Mouse (Mus musculus): ENCODE results near the gene Acat2. TPM values are rescaled to one million over a fixed set of nuclear protein-coding genes. Genes with fewer than 3 reads are reported as not detected.
"Not testable (repeated sequence)": the region's sequence is repeated elsewhere in the genome, so short reads cannot be mapped to it uniquely, and the experiment has no call there.

Gene Acat2
- polyA plus RNA-seq, 1 experiment from 2014 or later = 361 TPM

DNA sequence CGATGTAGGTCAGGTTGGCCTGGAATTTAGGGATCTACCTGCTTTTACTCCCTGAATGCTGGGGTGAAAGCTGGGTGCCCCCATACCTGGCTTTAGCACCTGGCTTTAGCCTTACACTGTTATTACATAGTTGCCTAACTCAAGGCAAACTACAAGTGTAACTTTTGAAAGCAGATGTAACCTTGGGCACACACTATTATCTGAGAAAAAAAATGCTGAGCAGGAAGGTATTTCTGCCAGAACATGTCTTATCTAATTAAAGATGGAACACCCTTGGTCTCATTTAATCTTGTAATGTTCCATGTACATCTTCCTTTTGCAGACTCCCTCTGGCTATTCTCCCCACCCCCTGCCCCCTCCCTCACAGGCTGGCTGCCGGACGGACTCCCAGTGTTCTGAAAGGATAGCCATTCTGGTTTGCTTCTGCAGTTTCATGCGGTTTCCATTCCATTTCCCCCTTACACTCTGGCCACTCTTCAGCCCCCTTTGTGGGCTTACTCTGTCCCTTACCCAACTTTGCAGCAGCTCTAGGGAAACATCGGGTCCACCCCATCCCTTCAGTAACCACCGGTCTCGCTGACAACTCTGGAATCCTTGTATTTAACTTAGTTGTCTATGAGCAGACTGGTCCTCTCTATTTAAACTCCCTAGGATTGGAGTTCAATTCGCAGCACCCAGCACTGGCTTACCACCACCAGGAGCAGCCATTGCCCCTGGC, 18.8 kb downstream of the Acat2 start:
- WGBS = 81% methylated on average over 8 of the region's 8 CpGs
- no peak for ATAC-seq (ENCODE audit: insufficient read depth, low FRiP score, low TSS enrichment)
- H3K9ac ChIP-seq (ENCODE audit: low read length) = no peak overlapping the region

DNA sequence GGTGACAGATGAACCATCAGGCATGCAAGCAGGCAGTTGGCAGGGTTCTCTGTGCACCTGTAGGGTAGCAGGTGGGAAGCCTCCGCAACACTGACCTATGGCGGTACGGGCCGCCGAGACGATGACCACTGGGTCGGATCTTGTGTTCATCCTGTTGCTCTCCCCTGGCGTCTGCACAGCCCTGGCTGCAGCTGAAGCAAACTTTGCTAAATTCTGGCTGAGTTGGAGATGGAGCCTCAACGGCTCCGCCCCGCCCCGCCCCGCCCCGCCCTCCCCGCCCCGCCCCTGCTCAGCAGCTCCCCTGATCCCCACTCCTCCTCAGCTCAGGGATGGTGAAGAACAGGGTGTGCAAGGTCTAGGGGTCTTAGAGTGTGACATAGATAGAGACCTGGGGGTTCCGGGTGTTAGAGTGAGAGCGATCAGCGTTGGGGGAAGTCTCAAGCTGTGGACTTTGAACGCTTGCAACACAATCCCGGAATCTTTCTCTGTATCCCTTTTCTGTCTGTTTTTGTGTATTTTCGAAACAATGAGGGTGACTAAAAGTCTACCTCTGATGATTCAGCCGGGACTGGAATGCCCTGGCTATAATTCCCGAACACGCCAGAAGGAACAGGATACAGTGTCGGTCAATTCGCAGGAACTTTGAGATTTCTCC, 20.3 kb downstream of the Acat2 start, which contains the start of gene Acat3:
Gene Acat3 (minus strand): TSS at position 450 of the 655 bp plus-strand sequence.
- Histone ChIP-seq H3K27ac (ENCODE audit: low read depth, low read length) (no peak within 1 kb of the TSS), H3K4me3 (ENCODE audit: low read depth, low read length) (no peak within 1 kb of the TSS), H3K9me3 (ENCODE audit: control insufficient read depth, low read length) (no peaks in the 10 kb centered on the region), H3K4me2 (ENCODE audit: low read depth) (peak within 1 kb of the TSS; percentile 36), H3K36me3 (ENCODE audit: control insufficient read depth, insufficient read depth, low read length) (peaks cover 9% of the 10 kb centered on the region; the same call in 1 of the 2 replicates), H3K9ac (ENCODE audit: low read length) (no peak within 1 kb of the TSS), H3K4me1 (ENCODE audit: control insufficient read depth, insufficient read depth, low read length) (no peaks in the 10 kb centered on the region), H3K27me3 (ENCODE audit: control insufficient read depth, insufficient read depth, low read length) (no peaks in the 10 kb centered on the region)
- DNase-seq (ENCODE audit: low spot score) = no peak
- ATAC-seq (ENCODE audit: insufficient read depth, low FRiP score, low TSS enrichment) = peak; percentile 41; the same call in 1 of the 2 replicates
- WGBS = 19% methylated on average over 27 of the region's 27 CpGs

More for the DNA sequence above, 18.8 kb downstream of the Acat2 start:
- no peak overlapping the region for H3K4me2 ChIP-seq (ENCODE audit: low read depth)
- no peaks in the 10 kb centered on the region for H3K9me3 ChIP-seq (ENCODE audit: control insufficient read depth, low read length)
- DNase-seq (ENCODE audit: low spot score) = no peak
- H3K36me3 ChIP-seq (ENCODE audit: control insufficient read depth, insufficient read depth, low read length) = peaks cover 14% of the 10 kb centered on the region; the same call in 1 of the 2 replicates
- no peak overlapping the region for H3K27ac ChIP-seq (ENCODE audit: low read depth, low read length)
- H3K4me3 ChIP-seq (ENCODE audit: low read depth, low read length) = no peak overlapping the region
- H3K27me3 ChIP-seq (ENCODE audit: control insufficient read depth, insufficient read depth, low read length) = no peaks in the 10 kb centered on the region
- H3K4me1 ChIP-seq (ENCODE audit: control insufficient read depth, insufficient read depth, low read length) = no peaks in the 10 kb centered on the region

DNA sequence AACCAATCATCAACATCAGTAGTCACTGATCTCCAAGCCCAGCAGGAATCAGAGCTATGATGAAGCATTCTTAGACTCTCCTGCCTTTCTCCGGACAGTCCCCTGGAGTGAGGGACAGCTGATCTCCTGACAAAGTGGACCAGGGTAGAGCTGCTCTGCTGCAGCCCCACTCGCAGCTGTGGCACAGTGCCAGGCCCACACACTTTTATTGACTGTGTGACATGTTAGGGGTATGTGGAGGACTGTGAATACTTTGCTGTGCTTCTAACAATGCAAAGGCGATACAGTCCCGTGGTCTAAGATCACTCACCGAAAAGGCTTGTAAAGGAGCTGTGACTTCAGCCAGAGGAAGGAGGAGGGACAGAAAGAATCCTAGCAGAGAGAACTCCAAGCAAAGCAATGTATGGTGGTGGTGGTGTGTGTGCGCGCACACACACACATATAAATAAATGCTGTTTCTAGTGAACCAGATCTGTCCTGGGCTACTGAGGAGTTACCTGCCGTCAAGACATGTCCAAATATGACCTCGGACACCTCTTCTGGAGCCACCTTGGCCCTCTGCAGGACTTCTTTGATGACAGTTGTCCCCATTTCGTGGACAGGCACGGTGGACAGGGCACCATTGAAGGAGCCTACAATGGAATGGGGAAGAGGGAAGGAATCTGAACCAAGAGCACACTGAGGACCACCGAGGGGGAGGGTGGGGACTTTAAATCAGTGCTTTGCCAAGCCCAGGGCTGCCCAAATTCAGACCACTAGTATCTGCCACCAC, 21.0 kb downstream of the Acat2 start:
- 47% methylated on average over 2 of the region's 12 CpGs for WGBS
- H3K27me3 ChIP-seq (ENCODE audit: control insufficient read depth, insufficient read depth, low read length); H3K4me1 ChIP-seq (ENCODE audit: control insufficient read depth, insufficient read depth, low read length); H3K4me3 ChIP-seq (ENCODE audit: low read depth, low read length); H3K9ac ChIP-seq (ENCODE audit: low read length); DNase-seq (ENCODE audit: low spot score); H3K27ac ChIP-seq (ENCODE audit: low read depth, low read length); H3K9me3 ChIP-seq (ENCODE audit: control insufficient read depth, low read length); H3K36me3 ChIP-seq (ENCODE audit: control insufficient read depth, insufficient read depth, low read length): not testable (repeated sequence)
- 0 out of 2 replicates have a peak, but pooled peaks have one; percentile 23 for ATAC-seq (ENCODE audit: insufficient read depth, low FRiP score, low TSS enrichment)
- peak overlapping the region; percentile 36 for H3K4me2 ChIP-seq (ENCODE audit: low read depth)

DNA sequence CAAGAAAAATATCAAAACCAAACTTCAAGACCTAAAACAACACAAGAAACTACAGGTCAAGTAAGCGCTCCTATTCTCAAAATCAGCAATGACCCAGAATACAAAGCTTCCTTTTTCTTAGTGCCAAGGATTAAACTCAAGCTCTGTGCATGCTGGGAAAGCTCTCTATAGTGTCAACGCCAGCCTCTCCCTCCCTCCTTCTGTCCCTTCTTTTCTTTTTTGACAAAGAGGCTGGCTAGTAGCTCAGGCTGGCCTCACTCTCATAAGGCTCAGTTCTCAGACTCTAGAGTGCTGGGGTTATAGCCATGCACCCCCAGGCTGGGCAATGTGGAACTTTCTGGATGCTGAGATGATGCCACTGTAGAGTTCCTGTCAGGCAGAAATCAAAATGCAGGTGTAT, 22.5 kb downstream of the Acat2 start:
- no peak for ATAC-seq (ENCODE audit: insufficient read depth, low FRiP score, low TSS enrichment)

DNA sequence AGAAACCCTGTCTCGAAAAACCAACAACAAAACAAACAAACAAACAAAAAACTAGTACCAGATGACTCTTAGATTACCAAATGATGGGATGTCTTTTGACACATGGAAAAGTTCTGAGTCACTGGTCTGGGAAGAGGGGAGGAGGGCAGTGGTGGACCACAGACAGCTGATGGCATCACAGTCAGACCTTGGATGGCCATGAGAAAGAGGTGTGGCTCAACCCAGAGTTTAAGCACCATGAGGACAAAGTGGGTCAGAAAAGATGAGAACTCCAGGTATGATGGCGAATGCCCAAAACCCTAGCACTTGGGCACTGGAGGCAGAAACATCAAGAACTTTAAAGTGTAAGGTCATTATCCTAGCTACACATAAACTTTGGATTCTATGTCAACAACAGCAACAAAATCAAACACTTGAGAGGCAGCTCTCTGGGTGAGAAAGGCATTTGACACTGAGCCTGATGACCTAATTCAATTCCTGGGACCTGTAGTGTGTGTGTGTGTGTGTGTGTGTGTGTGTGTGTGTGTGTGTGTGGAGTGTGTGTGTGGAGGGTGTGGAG, 23.1 kb downstream of the Acat2 start:
- H3K9me3 ChIP-seq (ENCODE audit: control insufficient read depth, low read length) = no peaks in the 10 kb centered on the region
- no peak overlapping the region for H3K27ac ChIP-seq (ENCODE audit: low read depth, low read length)
- ATAC-seq (ENCODE audit: insufficient read depth, low FRiP score, low TSS enrichment) (no peak), DNase-seq (ENCODE audit: low spot score) (no peak)
- H3K9ac ChIP-seq (ENCODE audit: low read length) = no peak overlapping the region
- H3K36me3 ChIP-seq (ENCODE audit: control insufficient read depth, insufficient read depth, low read length) = no peaks in the 10 kb centered on the region
- H3K4me1 ChIP-seq (ENCODE audit: control insufficient read depth, insufficient read depth, low read length) = no peaks in the 10 kb centered on the region
- WGBS = 76% methylated on average over 2 of the region's 2 CpGs
- H3K27me3 ChIP-seq (ENCODE audit: control insufficient read depth, insufficient read depth, low read length) = no peaks in the 10 kb centered on the region
- no peak overlapping the region for H3K4me2 ChIP-seq (ENCODE audit: low read depth)
- H3K4me3 ChIP-seq (ENCODE audit: low read depth, low read length) = no peak overlapping the region

More for the DNA sequence above, 22.5 kb downstream of the Acat2 start:
- Histone ChIP-seq H3K4me3 (ENCODE audit: low read depth, low read length) (no peak overlapping the region), H3K27me3 (ENCODE audit: control insufficient read depth, insufficient read depth, low read length) (no peaks in the 10 kb centered on the region), H3K9me3 (ENCODE audit: control insufficient read depth, low read length) (no peaks in the 10 kb centered on the region), H3K4me2 (ENCODE audit: low read depth) (no peak overlapping the region), H3K36me3 (ENCODE audit: control insufficient read depth, insufficient read depth, low read length) (peaks cover under 1% of the 10 kb centered on the region; the same call in 1 of the 2 replicates), H3K27ac (ENCODE audit: low read depth, low read length) (no peak overlapping the region), H3K9ac (ENCODE audit: low read length) (no peak overlapping the region), H3K4me1 (ENCODE audit: control insufficient read depth, insufficient read depth, low read length) (no peaks in the 10 kb centered on the region)
- WGBS = 64% methylated on average over 2 of the region's 2 CpGs
- DNase-seq (ENCODE audit: low spot score) = no peak

DNA sequence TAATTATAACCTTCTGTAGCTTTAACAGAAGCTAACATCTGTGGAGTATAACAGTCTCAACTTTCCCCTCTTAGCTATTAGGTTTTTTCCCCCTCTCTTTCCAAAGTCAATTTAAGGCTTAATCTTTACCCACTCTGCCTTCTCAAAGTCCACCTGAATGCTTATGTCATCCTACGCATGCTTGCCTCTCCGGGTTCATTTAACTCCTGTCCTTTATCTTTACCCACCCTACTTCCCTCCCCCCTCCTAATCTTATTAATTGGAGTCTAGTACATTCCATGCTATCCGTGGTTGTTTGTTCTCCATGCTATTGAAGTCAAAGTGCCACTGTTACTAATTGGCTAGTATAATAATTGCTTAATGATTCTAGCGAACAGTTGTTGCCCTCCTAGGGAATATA, 24.8 kb downstream of the Acat2 start:
- ATAC-seq (ENCODE audit: insufficient read depth, low FRiP score, low TSS enrichment) (no peak), DNase-seq (ENCODE audit: low spot score) (no peak)
- H3K27me3 ChIP-seq (ENCODE audit: control insufficient read depth, insufficient read depth, low read length) = no peaks in the 10 kb centered on the region
- no peak overlapping the region for H3K9ac ChIP-seq (ENCODE audit: low read length)
- 78% methylated on average over 4 of the region's 4 CpGs for WGBS
- H3K9me3 ChIP-seq (ENCODE audit: control insufficient read depth, low read length) = no peaks in the 10 kb centered on the region
- no peak overlapping the region for H3K4me3 ChIP-seq (ENCODE audit: low read depth, low read length)
- H3K4me2 ChIP-seq (ENCODE audit: low read depth) = no peak overlapping the region
- H3K4me1 ChIP-seq (ENCODE audit: control insufficient read depth, insufficient read depth, low read length) = no peaks in the 10 kb centered on the region
- no peaks in the 10 kb centered on the region for H3K36me3 ChIP-seq (ENCODE audit: control insufficient read depth, insufficient read depth, low read length)
- no peak overlapping the region for H3K27ac ChIP-seq (ENCODE audit: low read depth, low read length)

DNA sequence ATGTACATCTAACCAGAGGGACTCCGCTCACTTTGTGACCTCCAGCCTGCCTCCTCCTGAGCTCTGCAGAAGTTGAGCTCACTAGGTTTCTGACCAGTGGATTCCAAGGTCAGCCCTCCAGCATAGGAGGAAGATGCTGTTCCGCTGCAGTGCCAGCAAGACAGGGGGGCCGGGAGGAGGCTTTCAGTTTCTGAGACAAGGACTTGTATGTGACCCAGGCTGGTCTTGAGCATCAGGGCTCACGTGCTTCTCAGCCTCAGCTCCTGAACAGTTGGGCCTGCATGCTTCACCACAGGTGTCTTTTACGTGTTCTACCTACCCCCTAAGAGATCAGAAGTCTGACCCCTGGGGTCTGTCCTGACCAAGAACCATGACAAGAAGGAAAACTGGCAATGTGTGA, 29.0 kb downstream of the Acat2 start:
- H3K9me3 ChIP-seq (ENCODE audit: control insufficient read depth, low read length); H3K27ac ChIP-seq (ENCODE audit: low read depth, low read length); H3K4me2 ChIP-seq (ENCODE audit: low read depth); ATAC-seq (ENCODE audit: insufficient read depth, low FRiP score, low TSS enrichment); H3K9ac ChIP-seq (ENCODE audit: low read length); H3K4me3 ChIP-seq (ENCODE audit: low read depth, low read length); H3K36me3 ChIP-seq (ENCODE audit: control insufficient read depth, insufficient read depth, low read length); DNase-seq (ENCODE audit: low spot score); H3K4me1 ChIP-seq (ENCODE audit: control insufficient read depth, insufficient read depth, low read length); H3K27me3 ChIP-seq (ENCODE audit: control insufficient read depth, insufficient read depth, low read length): not testable (repeated sequence)
- WGBS = 90% methylated on average over 5 of the region's 5 CpGs

DNA sequence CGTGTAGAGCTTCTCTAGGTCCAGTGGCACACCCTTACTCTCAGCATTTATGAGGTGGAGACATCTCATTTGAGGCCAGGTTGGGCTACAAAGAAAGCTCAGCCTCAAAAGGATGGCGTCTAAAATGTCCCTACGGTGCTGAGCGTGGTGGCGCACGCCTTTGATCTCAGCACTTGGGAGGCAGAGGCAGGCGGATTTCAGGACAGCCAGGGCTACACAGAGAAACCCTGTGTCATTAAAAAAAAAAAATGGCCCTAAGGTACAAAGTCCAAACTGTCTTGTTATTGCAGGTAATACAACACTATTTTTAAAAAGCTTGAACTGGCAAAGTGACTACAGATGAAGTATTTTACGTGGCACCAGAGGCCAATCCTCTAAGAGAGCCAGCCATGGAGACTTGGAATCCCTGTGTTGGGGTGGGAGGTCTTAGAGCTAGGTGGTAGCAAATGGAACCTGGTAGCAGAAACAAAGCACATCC, 34.8 kb downstream of the Acat2 start:
- Histone ChIP-seq H3K36me3 (ENCODE audit: control insufficient read depth, insufficient read depth, low read length) (peaks cover 32% of the 10 kb centered on the region), H3K27me3 (ENCODE audit: control insufficient read depth, insufficient read depth, low read length) (no peaks in the 10 kb centered on the region), H3K9me3 (ENCODE audit: control insufficient read depth, low read length) (no peaks in the 10 kb centered on the region), H3K9ac (ENCODE audit: low read length) (no peak overlapping the region), H3K27ac (ENCODE audit: low read depth, low read length) (no peak overlapping the region), H3K4me2 (ENCODE audit: low read depth) (no peak overlapping the region), H3K4me3 (ENCODE audit: low read depth, low read length) (no peak overlapping the region), H3K4me1 (ENCODE audit: control insufficient read depth, insufficient read depth, low read length) (no peaks in the 10 kb centered on the region)
- ATAC-seq (ENCODE audit: insufficient read depth, low FRiP score, low TSS enrichment) = no peak
- DNase-seq (ENCODE audit: low spot score) = no peak
- 88% methylated on average over 8 of the region's 8 CpGs for WGBS
